Mouse (Mus musculus) hindbrain, embryonic 14.5 days (tissue): ENCODE data around the gene Vmn2r79. TPM values are rescaled to one million over a fixed set of nuclear protein-coding genes. Genes with fewer than 3 reads are reported as not detected.
"Not testable (repeated sequence)": the region's sequence is repeated elsewhere in the genome, so short reads cannot be mapped to it uniquely, and the experiment has no call there.

Experiments used
- ATAC-seq: fragments of 200-750 bp; cut with Nextera tagmentation; 2 replicates; pipeline ENCODE4 v1.8.0; 2017; ENCODE audit warnings: moderate number of reproducible peaks, mild to moderate bottlenecking, moderate TSS enrichment, moderate library complexity; ENCODE audit not compliant: low FRiP score
- DNase-seq: peaks from one replicate; pipeline ENCODE4 v3.0.0-alpha.2; 2015; ENCODE audit warnings: low spot score
- H3K27ac ChIP-seq: fragments of 300-500 bp; sonication (generic); 2 replicates; pipeline ENCODE4 v1.5.1; 2014; ENCODE audit warnings: mild to moderate bottlenecking, moderate library complexity
- H3K27me3 ChIP-seq: fragments of 300-500 bp; sonication (generic); 2 replicates; pipeline ENCODE4 v1.6.1; 2014; ENCODE audit warnings: mild to moderate bottlenecking, low read length, mixed read lengths; ENCODE audit not compliant: control insufficient read depth, insufficient read depth
- H3K36me3 ChIP-seq: fragments of 300-500 bp; sonication (generic); replicated peaks from 2 replicates; pipeline ENCODE4 v1.6.1; 2014; ENCODE audit not compliant: control insufficient read depth, insufficient read depth
- H3K4me1 ChIP-seq: fragments of 300-500 bp; sonication (generic); replicated peaks from 2 replicates; pipeline ENCODE4 v1.6.1; 2014; ENCODE audit warnings: antibody characterized with exemption, low read length, mixed read lengths; ENCODE audit not compliant: control insufficient read depth, insufficient read depth
- H3K4me2 ChIP-seq: fragments of 300-500 bp; sonication (generic); replicated peaks from 2 replicates; pipeline ENCODE4 v1.6.1; 2014; ENCODE audit warnings: mild to moderate bottlenecking, moderate library complexity
- H3K4me3 ChIP-seq: fragments of 300-500 bp; sonication (generic); replicated peaks from 2 replicates; pipeline ENCODE4 v1.5.1; 2014; ENCODE audit warnings: mild to moderate bottlenecking, low read length
- H3K9ac ChIP-seq: fragments of 300-500 bp; sonication (generic); 2 replicates; pipeline ENCODE4 v1.6.1; 2014
- H3K9me3 ChIP-seq: fragments of 300-500 bp; sonication (generic); 2 replicates; pipeline ENCODE4 v1.6.1; 2016; ENCODE audit warnings: low read length; ENCODE audit not compliant: control insufficient read depth
- WGBS: fragments of 180-500 bp; shearing (Covaris S2); extraction: QIAGEN DNeasy Blood & Tissue Kit; methylation state at CpG from one replicate; pipeline ENCODE4 v1.1.7; 2014; 5-methylcytosine and 5-hydroxymethylcytosine counted together
- polyA plus RNA-seq: library from polyadenylated mRNA; unstranded; fragments of >200 nt; fragmentation: Nextera tagmentation; extraction: Ambion mirVana; gene quantifications from 2 replicates; pipeline ENCODE4 v1.2.1, GENCODE M21; 2014

The Vmn2r79 gene
- polyA plus RNA-seq: not detected in 2 replicates

- H3K27ac ChIP-seq, H3K4me1 ChIP-seq, H3K9me3 ChIP-seq, H3K27me3 ChIP-seq, H3K36me3 ChIP-seq, H3K4me2 ChIP-seq, H3K9ac ChIP-seq, ATAC-seq, DNase-seq, H3K4me3 ChIP-seq: not testable (repeated sequence)
- WGBS: 82% methylated on average over 1 of the region's 1 CpGs
Observed at GRCm38 (mm10) chr7:86995815-86996214, at the start of gene Vmn2r79. Gene Vmn2r79 (plus strand): TSS chr7:86996115.

DNA sequence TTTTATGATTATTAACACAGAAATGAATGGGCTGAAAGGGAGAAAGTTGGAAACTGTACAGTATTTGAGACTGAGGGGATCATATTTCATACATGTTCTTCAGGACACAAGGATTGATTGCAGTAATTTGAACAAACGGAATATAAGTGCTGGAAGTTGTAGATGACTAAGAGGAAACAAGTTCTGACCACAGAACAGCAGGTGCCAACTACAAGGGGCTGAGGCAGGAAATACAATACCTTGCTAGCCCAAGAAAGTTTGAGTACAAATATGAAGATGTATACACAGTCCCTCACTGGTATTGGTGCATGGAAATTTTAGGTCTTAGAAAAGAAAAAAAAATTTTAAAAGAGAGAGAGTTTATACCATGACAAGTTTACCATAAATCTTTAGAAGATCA is 1.2 kb upstream of the Vmn2r79 start:
- DNase-seq: no peak
- Histone ChIP-seq H3K27me3 (no peaks in the 10 kb centered on the region), H3K9me3 (no peaks in the 10 kb centered on the region), H3K36me3 (no peaks in the 10 kb centered on the region), H3K27ac (no peak overlapping the region), H3K4me2 (no peak overlapping the region), H3K9ac (no peak overlapping the region), H3K4me1 (no peaks in the 10 kb centered on the region), H3K4me3 (no peak overlapping the region)
- WGBS: 84% methylated on average over 1 of the region's 1 CpGs
- ATAC-seq: no peak

- H3K4me3 ChIP-seq, H3K9ac ChIP-seq, ATAC-seq, H3K9me3 ChIP-seq, H3K4me2 ChIP-seq, H3K4me1 ChIP-seq, H3K36me3 ChIP-seq, DNase-seq, H3K27ac ChIP-seq, H3K27me3 ChIP-seq: not testable (repeated sequence)
Observed at GRCm38 (mm10) chr7:87026486-87026885, 30.6 kb downstream of the Vmn2r79 start.

GRCm38 (mm10) chr7:87063576-87063975 is 67.7 kb downstream of the Vmn2r79 start:
- H3K4me1 ChIP-seq: no peaks in the 10 kb centered on the region
- H3K4me3 ChIP-seq: no peak overlapping the region
- no peak overlapping the region for H3K27ac ChIP-seq
- H3K27me3 ChIP-seq: no peaks in the 10 kb centered on the region
- no peak overlapping the region for H3K4me2 ChIP-seq
- ATAC-seq: no peak
- 94% methylated on average over 4 of the region's 4 CpGs for WGBS
- H3K9ac ChIP-seq: no peak overlapping the region
- H3K36me3 ChIP-seq: no peaks in the 10 kb centered on the region
- DNase-seq: no peak
- H3K9me3 ChIP-seq: no peaks in the 10 kb centered on the region

Other genes starting within 250 kb of the Vmn2r79 start
- gene Folh1, start 220.2 kb upstream of the Vmn2r79 start, polyA plus RNA-seq: 0.64 and 0.97 TPM in 2 replicates
- not detected in 2 replicates for gene Vmn2r77, start 201.1 kb upstream of the Vmn2r79 start, polyA plus RNA-seq
- gene Vmn2r78, start 81.0 kb upstream of the Vmn2r79 start, polyA plus RNA-seq: not detected in 2 replicates
- 1.9 and 2.1 TPM in 2 replicates for gene Nox4, start 250.0 kb downstream of the Vmn2r79 start, polyA plus RNA-seq